Mouse (Mus musculus) MEL (cell line): Measurements from ENCODE around the gene Klhdc3.
A peak's percentile ranks its signal among the peaks of the same experiment; 100 is the strongest.

ENCODE experiments used
- CTCF ChIP-seq, 3 experiments: IDR thresholded peaks in 2 of 3; conservative IDR thresholded peaks in 1 of 3; 2 replicates each; pipeline ENCODE4 v1.5.1; 2011 to 2012; ENCODE audit warnings: low read length in 3 of 3, low read depth in 2 of 3, mild to moderate bottlenecking in 2 of 3, improper control_type of control experiment in 1 of 3, inconsistent platforms in 1 of 3, mixed read lengths in 1 of 3, moderate library complexity in 1 of 3; ENCODE audit not compliant: control insufficient read depth in 1 of 3, insufficient read depth in 1 of 3, poor library complexity in 1 of 3, severe bottlenecking in 1 of 3
- EP300 ChIP-seq, 2 experiments: IDR thresholded peaks; 2 replicates each; pipeline ENCODE4 v1.6.1; 2011; ENCODE audit warnings: improper control_type of control experiment in 2 of 2, low read length in 2 of 2, low read depth in 1 of 2, mild to moderate bottlenecking in 1 of 2
- MAZ ChIP-seq: IDR thresholded peaks from 2 replicates; pipeline ENCODE4 v1.6.1; 2012; ENCODE audit warnings: low read depth, mild to moderate bottlenecking, inconsistent platforms, low read length, improper control_type of control experiment
- POLR2AphosphoS2 ChIP-seq: IDR thresholded peaks from 2 replicates; pipeline ENCODE4 v1.6.1; 2011; ENCODE audit warnings: low read length, improper control_type of control experiment
- USF1 ChIP-seq: IDR thresholded peaks from 2 replicates; pipeline ENCODE4 v1.6.1; 2014; ENCODE audit warnings: low read depth, mild to moderate bottlenecking, inconsistent platforms, low read length, improper control_type of control experiment, moderate library complexity
- USF2 ChIP-seq, 2 experiments: IDR thresholded peaks; 2 replicates each; pipeline ENCODE4 v1.6.1; 2011 to 2012; ENCODE audit warnings: improper control_type of control experiment in 2 of 2, low read length in 2 of 2, borderline replicate concordance in 1 of 2, inconsistent platforms in 1 of 2, low read depth in 1 of 2, mild to moderate bottlenecking in 1 of 2; ENCODE audit not compliant: insufficient read depth in 1 of 2
- ZC3H11A ChIP-seq: IDR thresholded peaks from 2 replicates; pipeline ENCODE4 v1.6.1; 2012; ENCODE audit warnings: low read depth, mild to moderate bottlenecking, inconsistent platforms, low read length, improper control_type of control experiment

GRCm38 (mm10) chr17:46725273-46725672 lies 44.6 kb upstream of the Klhdc3 start:
- TF ChIP-seq ZC3H11A (peak; percentile 41; the same call in 1 of the 2 replicates), USF1 (no peak), MAZ (no peak), EP300 (IDR thresholded peaks at IDR 0.05; ENCODE audit: low read depth in 1 of 2, low read length in 2 of 2) (no peak), CTCF (IDR thresholded peaks at IDR 0.05 in 2 of 3, conservative IDR thresholded peaks at IDR 0.05 in 1 of 3; ENCODE audit: control insufficient read depth in 1 of 3, insufficient read depth in 1 of 3, low read depth in 2 of 3, low read length in 3 of 3, poor library complexity in 1 of 3, severe bottlenecking in 1 of 3) (peak; percentile 53 to 73 (median 70)), USF2 (IDR thresholded peaks at IDR 0.05; ENCODE audit: borderline replicate concordance in 1 of 2, insufficient read depth in 1 of 2, low read depth in 1 of 2, low read length in 2 of 2) (no peak), POLR2AphosphoS2 (no peak)
